Mouse (Mus musculus): Measurements from ENCODE around the gene Phip. TPM values are rescaled to one million over a fixed set of nuclear protein-coding genes. Genes with fewer than 3 reads are reported as not detected.

Gene Phip
- total RNA-seq, 2 experiments from 2014 or later, result 79.6 to 108 TPM

GRCm38 (mm10) chr9:82877078-82877477 is 98.2 kb downstream of the Phip start:
- no peak for DNase-seq

DNA sequence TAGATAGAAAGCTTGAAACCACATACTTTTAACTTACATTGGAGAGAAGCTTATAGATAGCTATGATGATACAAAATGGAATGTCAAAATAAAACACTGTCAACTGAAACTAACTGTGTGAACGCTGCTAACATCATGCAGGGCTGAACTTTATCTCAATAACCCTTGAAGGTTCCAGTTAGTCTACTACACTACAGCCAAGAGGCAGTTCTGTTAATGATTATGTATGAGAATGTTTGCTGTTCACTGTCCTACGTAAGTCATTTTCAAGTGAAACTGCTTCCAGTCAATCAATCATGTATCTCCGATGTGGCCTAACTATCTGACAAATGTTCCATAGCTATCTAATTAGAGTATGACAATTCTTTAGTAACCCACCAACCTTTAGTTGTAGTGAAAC is 107.6 kb downstream of the Phip start:
- no peak for DNase-seq

DNA sequence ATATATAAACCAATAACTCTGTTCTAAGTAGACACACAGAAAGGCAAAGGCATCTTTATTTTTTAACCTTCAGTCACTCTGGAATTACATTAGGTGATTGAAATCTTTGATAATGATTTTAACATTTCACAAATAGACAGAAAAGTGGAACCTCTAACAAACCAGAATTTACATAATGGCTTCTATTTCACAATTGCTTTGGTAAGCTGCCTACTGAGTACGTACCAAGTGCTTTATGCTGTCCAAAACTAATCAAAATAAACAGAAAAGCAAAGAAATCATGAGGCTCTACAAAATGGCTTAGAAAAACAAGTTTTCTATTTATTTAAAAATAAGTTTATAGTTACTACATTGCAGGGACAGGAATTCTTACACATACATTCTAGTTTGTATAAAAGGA is 109.2 kb downstream of the Phip start:
- no peak for DNase-seq

- DNase-seq, result no peak
These were observed 113.4 kb downstream of the Phip start for GRCm38 (mm10) chr9:82861775-82862430.

- no peak for DNase-seq
These were observed 114.0 kb downstream of the Phip start for GRCm38 (mm10) chr9:82861316-82861715.

DNA sequence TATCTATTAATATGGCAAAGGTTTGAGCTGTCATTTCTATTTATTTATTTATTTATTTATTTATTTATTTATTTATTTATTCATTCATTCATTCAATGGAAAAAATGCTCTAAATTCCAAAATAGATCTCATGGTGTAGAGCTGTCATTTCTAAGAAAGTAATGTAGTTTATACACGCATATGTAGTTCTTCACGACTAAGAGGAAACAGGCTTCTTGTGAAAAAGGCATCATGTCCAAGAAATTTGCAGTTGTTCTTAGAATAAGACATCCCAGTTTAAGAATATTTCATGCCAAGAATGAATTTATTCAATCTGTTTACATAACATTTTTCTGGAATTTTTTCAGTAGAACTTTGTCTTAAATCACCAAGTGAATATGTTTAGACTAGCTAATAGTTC is 114.5 kb downstream of the Phip start:
- no peak for DNase-seq

DNA sequence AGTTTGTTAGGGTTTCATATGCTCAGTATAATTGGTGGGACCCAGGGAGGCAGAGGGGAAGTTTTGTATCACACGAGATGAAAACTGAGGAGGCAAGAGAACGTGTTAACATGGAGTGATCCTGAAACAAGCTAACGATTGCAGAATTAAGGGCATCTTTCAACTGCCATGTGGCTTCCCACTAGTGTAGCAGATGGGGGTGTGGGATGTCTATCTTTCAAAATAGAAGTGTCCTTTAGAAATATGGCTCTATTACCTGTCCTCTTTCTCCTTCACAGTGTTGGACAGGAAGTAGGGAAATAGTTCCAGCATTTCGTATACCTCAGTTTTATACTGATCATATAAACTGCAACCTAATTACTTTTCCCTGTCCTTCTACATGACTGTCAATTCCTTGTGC is 119.1 kb downstream of the Phip start:
- no peak for DNase-seq

GRCm38 (mm10) chr9:82854973-82855614 is 120.2 kb downstream of the Phip start:
- DNase-seq, result no peak

DNA sequence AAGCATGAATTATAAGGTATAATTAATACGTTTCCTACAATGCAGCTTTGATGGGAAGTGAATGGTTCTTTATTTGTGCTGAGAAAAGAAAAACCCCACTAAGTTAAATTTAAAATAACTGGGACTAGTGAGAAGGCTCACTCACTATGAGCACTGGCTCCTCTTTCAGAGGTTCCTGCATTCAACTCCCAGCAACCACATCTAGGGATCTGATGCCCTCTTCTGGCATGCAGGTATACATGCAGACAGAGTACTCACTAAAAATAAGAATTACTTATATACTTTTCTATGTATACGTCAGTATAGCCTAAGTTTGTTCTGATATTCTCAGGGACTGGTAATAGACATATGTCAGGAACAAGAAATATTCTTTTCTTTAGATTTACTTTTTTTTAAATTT is 121.3 kb downstream of the Phip start:
- peak in 1 of 2 experiments; percentile 10 for DNase-seq

GRCm38 (mm10) chr9:82842671-82843070 is 132.6 kb downstream of the Phip start:
- no peak for DNase-seq

DNA sequence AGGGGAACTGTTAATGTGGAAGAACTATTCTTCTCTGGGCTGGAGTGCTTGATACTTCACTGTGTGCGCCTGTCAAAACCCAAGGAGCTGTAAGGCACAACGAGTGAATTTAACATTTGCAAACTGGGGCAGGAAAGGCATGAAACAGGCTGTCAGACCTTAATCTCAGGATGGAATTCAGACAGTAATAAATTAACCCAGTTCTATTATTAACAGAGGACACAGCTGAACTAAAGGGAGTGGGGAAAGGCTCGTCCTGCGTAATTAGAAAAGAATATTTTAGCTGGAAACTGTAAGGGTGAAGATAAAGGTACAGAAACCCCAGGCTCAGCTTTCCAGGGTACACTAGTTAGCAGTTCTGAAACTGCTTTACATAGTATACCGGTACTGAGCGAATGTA is 139.4 kb downstream of the Phip start:
- no peak for DNase-seq

DNA sequence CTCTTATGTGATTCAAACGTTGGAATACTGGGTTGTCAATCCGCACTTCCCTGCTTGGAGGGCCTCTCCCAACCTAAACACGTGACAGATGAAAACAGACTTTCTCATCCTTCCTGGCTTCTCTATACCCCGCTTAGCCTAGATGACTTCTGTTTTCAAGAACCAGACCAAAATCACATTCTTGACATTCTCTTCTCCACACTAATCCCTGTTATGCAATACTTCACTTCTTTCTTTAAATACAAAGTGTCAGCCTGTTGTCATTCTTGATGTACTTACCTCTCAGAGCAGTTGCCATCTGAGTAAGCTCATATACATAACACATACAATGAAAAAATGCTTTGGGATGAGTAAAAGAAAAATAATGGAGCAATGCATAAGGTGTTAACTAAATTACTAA is 143.4 kb downstream of the Phip start:
- DNase-seq, result no peak

DNA sequence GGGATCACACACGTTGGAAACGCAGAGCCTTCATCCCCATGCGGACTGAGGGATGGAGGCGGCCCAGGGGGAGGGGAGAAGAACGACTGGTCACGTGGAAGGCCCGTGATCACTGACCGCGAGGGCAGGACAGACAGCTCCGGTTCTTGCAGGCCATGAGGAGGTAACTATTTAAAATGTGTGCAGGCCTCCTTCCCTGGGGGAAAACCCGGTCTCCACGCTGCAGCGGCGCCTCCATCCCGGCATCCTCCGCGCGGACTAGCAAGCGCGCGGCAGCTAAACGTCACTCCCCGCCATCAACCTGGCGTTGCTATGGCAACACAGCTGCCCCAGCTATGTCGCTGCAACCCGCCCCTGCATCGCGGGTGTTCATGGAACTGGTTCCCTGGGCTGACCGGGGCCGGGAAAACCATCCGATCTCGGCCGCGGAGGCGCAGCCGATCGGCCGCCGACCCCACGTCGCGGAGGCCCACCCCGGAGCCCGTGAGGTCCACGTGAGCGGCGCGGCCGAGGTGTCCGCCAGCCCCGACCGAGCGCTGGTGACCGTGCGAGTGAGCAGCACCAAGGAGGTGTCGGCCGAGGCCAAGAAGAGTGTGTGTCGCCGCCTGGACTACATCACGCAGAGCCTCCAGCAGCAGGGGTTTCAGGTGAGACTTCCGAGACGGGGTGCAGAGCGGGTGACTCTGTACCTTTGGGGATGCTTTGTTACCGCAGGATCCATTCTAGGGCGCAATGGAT is 145.5 kb downstream of the Phip start:
- peak; percentile 88 to 90 for DNase-seq

GRCm38 (mm10) chr9:82829007-82829689 is 146.2 kb downstream of the Phip start, which contains the start of gene Irak1bp1:
Gene Irak1bp1 (plus strand): TSS chr9:82829540.
- DNase-seq, result no peak

GRCm38 (mm10) chr9:82826426-82826825 is 148.9 kb downstream of the Phip start:
- DNase-seq, result no peak

Other genes with a start within 250 kb of the Phip start
- 1 to 10 TPM; 5.2 to 5.5 TPM for gene Irak1bp1, start 146.0 kb downstream of the Phip start, total RNA-seq (2021)
- gene Hmgn3, start 171.2 kb upstream of the Phip start, total RNA-seq (2021), result 100 to 1,000 TPM; 120 to 217 TPM

Data from adrenal gland, postnatal 36 days (tissue).